Mouse (Mus musculus): ENCODE measurements around the gene Ptpre.
A peak's percentile ranks its signal among the peaks of the same experiment; 100 is the strongest.
"Not testable (repeated sequence)": the region's sequence is repeated elsewhere in the genome, so short reads cannot be mapped to it uniquely, and the experiment has no call there.

Ptpre gene

DNA sequence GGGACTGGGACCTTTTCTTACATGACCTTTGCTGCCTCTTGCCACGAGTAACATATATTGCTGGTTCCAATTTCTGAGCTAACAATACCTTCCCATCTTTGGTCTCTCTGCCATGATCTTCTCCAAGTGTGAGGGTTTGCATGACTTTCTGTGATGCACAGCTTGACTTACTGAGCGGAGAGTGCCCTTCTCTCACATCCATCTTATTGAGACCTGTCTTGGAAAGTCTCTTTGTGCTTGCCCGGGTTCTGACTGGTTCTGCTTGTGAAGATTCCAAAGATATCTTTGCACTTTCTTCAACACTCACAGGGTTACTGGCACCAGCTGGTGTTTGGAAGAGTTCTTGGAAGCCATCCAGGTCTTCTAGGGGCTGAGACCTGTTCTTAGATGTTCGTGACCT lies 158.8 kb downstream of the Ptpre start:
- no peak for DNase-seq (ENCODE audit: low spot score)

DNA sequence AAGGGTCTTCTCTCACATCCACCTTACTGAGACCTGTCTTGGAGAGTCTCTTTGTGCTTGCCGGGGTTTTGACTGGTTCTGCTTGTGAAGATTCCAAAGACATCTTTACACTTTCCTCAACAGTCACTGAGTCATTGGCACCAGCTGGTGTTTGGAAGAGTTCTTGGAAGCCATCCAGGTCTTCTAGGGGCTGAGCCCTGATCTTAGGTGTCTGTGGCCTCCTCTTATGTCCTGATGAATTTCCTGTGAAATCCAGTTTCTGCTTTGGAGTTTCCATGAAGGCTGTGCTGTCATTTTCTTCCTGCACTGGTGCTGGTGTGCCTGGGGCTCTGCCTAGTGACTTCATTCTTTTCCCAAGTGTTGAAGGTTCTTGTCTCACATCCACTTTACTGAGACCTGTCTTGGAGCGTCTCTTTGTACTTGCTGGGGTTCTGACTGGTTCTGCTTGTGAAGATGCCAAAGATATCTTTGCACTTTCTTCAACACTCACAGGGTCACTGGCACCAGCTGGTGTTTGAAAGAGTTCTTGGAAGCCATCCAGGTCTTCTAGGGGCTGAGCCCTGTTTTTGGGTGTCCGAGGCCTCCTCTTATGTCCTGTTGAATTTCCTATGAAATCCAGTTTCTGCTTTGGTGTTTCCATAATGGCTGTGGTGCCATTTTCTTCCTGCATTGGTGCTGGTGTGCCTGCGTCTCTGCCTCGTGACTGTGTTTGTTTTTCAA lies 159.9 kb downstream of the Ptpre start:
- DNase-seq (ENCODE audit: low spot score) = not testable (repeated sequence)

DNA sequence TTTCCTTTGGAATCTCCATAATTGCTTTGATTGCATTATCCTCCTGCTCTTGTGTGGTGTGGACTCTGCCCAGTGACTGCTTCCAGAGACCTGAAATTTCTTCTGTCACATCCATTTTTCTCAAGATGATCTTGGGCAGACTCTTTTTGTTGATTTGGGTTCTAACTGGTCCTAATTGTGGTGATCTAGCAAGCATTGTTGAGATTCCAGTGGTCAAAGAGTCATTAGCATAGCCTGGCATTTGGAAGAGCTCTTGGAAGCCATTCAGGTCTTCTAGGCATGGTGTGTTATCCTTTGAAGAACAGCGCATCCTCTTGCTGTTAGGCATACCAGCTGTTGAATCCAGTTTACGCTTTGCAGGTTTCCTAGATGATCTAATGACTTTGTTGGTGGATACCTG lies 161.1 kb downstream of the Ptpre start:
- no peak for DNase-seq (ENCODE audit: low spot score)

- DNase-seq (ENCODE audit: low spot score) = not testable (repeated sequence)
Observed at GRCm38 (mm10) chr7:135699351-135699750, 162.1 kb downstream of the Ptpre start.

DNA sequence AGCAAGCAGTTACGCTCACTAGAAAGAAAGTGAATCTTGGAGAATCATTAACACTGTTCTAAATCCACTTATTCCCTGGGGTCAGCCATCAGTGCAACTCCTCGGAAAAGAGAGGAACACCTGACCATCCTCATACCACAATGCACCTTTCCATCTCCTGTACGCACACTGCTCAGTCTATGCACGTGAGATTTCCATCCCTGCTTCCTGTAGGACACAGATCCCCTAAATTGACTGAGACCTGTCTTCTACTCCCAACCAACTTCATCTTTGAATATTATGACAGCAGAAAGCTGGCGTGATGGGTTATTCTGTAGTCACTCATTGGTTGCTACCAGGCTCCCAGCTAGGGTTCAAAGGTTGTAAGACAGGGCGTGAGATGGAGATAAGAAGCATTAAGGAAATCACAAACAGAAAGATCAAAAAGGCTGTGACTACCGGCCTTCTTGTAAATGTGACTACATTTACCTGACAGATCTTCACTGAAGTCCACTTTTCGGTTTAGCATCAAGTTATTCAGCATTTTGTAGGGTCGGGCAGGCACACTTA lies 166.4 kb downstream of the Ptpre start:
- no peak for DNase-seq (ENCODE audit: low spot score)

- no peak for DNase-seq (ENCODE audit: low spot score)
Observed at GRCm38 (mm10) chr7:135704251-135704650, 167.0 kb downstream of the Ptpre start.

DNA sequence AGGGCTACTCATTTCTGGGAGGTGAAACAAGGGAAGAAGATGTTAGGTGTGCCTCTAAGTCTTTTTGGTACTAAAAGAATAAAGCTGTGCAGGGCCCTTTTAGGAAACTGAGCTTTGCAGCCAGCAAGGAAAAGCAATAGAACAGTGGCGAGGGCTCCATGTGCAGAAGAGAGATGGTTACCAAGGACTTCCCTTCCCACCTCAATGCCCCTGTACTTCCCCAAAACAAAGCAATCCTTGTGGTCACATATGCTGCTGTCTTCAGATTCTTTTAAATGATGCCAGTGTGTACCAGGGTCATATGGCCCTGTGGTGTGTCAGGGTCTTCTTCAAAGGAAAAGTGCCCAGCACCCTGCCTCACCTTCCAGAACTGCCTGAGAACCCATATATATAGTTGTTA lies 167.8 kb downstream of the Ptpre start:
- DNase-seq (ENCODE audit: low spot score) = no peak

GRCm38 (mm10) chr7:135705753-135706152 lies 168.5 kb downstream of the Ptpre start:
- no peak for DNase-seq (ENCODE audit: low spot score)

DNA sequence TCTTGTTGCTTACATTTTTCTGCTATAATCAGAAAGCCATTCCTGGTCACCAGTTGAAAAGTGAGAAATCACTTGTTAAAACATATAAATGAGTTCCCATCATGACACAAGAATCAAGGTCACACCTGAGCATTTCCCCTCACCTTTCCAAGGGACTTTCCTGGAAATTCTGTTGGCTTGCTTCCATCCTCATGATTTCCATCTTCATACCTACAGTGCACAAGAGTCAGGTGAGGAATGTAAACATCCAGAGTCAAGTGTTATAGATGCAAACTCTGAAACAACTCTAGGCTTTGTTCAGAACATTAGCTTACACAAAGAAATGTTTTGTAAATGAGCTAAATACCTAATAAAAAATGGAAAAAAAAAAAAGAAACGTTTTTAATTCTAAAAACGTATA lies 173.4 kb downstream of the Ptpre start:
- no peak for DNase-seq (ENCODE audit: low spot score)

- DNase-seq (ENCODE audit: low spot score) = no peak
Observed at GRCm38 (mm10) chr7:135712534-135712933, 175.3 kb downstream of the Ptpre start.

DNA sequence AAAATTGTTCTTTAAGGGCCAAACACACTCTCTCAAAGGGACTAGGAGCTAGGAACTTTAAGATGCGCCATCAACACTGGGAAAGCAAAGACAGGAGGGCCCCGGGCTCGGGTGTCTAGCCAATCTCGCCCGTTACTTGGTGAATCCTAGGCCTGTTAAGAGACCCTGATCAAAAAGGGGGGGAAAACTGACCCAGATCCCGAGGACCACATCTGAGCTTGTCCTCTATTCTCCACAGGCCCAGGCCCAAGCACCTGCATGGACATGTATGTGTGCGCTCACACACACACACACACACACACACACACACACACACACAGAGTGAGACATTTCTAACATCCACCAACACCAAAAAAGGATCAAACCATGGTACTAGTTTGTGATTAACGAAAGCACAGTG lies 176.0 kb downstream of the Ptpre start:
- no peak for DNase-seq (ENCODE audit: low spot score)

DNA sequence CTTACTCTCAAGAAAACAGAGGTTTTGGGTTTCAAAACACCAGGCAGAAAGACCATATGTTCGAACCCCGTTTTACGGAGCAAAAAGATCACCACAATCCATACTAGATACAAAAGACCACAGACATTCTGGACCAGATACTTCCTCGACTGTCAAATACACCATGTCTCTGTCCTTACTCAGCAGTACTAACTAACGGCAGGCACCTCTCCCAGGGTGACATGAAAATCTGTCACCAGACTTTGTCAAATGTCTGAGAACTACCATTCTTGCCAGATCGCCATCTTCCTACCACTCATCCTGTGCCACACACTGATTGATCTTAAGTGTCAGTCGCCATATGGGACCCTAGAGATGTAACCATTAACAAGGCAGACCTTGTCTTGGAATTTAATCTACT lies 177.9 kb downstream of the Ptpre start:
- DNase-seq (ENCODE audit: low spot score) = no peak

DNA sequence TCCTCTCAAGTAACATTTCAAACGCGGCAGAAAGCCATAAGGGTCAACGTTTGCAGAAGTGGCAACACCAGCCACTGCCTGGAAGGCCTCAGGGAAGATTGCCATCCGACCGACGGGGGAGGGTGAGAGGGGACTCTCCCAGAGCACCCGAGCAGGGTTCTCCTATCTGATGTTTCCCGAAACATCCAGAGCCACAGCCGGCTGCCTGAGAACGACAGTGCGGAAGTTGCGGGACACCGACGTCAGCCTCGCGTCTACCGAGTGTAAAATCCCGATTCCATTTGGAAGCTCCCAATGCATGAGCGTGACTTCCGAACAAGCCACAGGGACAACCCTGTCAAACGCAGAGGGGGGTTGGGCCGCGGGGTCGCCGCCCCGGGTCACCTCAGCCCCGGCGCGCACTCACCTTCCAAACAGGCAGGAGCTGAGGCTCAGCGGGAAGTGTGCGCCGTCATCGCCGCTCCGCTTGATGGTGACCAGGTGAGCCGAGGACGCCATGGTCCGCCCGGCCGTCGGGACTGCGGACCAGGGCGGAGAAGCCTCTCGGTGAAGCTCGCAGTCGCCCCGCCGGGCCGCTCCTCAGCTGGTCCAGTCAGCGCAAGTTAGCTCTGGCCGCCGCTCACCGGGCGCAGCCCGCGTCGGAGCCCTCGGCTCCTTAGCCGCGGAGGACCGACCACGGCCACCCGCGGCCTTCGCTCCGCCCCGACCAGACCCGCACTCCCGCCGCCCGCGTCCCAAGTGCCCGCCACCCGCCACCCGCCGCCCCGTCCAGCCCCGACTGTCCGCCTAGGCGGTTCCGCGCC lies 178.6 kb downstream of the Ptpre start, which contains the start of gene Mki67:
Mki67 (minus strand) TSS at position 720 of the 803 bp plus-strand sequence.
- no peak for DNase-seq (ENCODE audit: low spot score)

- peak; percentile 76 for DNase-seq (ENCODE audit: low spot score)
Observed at GRCm38 (mm10) chr7:135716445-135716877, 179.2 kb downstream of the Ptpre start.

DNA sequence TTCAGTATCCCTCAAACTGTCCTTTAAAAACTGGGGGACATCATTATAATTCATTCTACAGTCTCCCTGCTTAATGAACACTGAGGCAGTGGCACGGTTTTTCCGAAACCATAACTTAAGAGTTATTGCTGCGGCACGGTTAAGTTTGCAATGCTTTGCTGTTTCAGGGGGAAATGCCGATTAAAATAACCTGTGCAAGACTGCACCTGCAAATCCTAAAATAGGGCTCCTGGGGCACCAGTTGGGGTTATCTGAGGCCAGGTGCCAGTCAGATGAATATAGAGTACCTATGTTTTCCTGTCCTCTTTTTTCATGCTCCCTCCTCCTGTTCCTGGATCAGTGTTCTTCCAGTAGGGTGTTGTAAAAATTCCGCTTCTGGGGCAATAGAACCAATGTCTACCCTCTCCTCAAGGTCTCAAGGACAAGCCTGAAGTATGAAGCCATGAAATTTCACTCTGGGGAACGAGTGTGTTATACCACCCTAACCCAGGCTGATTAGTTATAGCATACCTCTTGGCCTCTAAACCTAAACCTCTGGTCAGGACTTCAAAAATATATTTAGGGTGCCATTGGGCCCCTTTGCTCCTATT lies 179.8 kb downstream of the Ptpre start:
- DNase-seq (ENCODE audit: low spot score) = no peak

- no peak for DNase-seq (ENCODE audit: low spot score)
Observed at GRCm38 (mm10) chr7:135721436-135721992, 184.2 kb downstream of the Ptpre start.

DNA sequence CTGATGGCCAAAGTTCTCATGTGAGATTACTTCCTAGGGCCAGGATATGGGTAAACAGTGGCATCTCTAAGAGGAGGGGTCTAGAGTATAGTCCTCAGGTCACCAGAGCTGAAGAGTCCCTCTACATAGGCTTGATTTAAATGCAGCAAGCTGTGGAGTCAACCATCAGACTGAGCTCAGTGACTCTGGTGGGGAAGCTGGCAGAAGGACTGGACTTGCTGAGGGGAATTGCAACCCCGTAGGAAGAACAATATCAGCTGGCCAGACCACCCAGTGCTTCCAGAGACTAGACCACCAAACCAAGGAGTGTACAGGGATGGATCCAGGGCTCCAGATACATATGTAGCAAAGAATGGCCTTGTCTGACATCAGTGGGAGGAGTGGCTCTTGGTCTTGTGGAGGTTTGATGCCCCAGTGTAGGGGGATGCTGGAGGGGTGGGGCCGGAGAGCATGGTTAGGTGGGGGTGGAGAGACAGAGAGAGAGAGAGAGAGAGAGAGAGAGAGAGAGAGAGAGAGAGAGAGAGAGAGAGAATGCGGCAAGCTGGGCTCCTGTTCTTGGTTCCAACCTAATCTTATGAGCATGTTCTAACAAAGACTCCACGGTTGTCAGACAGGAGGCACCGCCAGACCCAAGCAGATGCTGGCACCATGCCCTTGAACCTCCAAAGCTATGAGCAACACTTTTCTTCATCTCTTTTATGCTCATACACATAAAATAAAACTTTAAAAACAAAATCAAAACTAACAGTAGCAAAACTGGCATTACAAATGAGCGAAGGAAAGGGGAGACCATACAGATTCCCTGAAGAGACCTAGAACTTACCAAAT lies 184.9 kb downstream of the Ptpre start:
- DNase-seq (ENCODE audit: low spot score) = no peak

DNA sequence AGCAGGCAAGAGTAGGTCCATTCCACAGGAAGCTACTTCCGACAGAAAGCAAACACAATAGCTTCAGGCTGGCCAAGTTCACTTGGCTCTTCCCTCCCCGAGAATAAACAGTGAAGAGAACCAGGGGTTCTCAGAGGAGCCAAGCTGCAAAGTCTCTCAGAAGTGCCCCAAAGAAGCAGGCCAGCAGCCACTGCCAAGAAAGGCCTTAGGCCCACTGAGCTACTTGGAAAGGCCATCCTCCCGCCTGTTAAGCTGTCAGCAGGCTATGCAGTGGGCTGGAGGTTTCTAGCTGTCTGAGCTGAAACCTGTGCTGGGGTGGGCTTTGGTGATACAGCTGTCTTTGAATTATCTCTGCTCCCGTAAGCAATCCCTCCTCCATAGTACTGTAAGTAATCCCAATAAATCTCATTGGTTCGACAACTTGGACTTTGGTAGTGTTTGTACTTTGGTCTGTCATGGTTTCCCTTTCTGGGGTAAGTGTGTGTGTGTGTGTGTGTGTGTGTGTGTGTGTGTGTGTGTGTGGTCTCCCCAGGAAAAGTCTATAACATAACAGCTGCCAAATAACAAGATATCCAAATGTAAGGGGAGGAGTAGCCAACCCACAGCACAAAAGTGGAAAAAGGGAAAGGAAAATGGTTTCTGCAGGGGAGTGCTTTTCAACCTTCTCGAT lies 186.5 kb downstream of the Ptpre start:
- DNase-seq (ENCODE audit: low spot score) = no peak

GRCm38 (mm10) chr7:135726707-135727106 lies 189.4 kb downstream of the Ptpre start:
- no peak for DNase-seq (ENCODE audit: low spot score)

DNA sequence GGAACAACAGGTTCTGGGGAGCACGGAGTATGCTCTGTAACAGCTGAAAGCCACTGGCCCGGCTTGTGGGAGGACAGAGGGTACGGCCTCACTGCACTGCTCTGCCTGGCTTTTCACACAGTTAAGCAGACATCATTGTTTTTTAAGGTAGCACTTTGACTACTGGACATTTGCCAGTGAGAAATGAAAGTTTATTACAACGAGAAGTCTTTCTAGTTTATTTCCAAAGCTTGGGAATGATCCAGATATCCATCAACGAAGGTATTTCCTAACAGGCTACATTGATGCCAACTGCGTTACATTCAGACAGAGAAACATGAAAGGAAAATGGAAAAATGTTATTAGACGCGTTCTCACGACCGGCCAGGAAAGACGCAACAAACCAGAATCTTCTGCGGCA lies 190.8 kb downstream of the Ptpre start:
- DNase-seq (ENCODE audit: low spot score) = no peak

DNA sequence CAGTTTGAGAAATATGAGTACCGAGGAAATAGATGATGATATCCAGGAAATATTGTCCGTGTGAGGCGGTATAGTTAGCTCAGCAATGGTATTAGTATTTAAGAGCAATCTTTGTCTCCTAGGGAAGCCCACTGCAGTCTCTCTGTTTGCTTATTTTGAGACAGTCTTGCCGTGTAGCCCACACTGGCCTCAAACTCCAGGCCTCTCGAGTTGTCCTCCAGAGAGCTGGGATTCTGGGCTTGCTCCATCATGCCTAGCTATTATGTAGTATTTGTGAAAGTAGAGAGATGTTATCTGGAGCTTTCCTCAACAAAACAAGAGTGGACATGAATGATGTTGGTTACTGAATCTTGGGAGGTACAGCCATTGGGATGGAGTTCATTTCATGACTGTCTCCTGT lies 197.1 kb downstream of the Ptpre start:
- DNase-seq (ENCODE audit: low spot score) = no peak
